Mouse (Mus musculus) kidney, adult 2 months (tissue): Measurements from ENCODE around the gene Gm5728.
"Not testable (repeated sequence)": the region's sequence is repeated elsewhere in the genome, so short reads cannot be mapped to it uniquely, and the experiment has no call there.

Experiments
- CTCF ChIP-seq: fragments of 200-500 bp; conservative IDR thresholded peaks from 2 replicates; pipeline ENCODE4 v1.5.1; 2011; ENCODE audit warnings: low read depth, mild to moderate bottlenecking, control low read depth, low read length, moderate library complexity, mixed read lengths; ENCODE audit not compliant: insufficient read depth, insufficient read length
- POLR2A ChIP-seq: fragments of 200-500 bp; IDR thresholded peaks from one replicate; pipeline ENCODE4 v1.6.1; 2011; ENCODE audit warnings: low read depth, low read length, control low read depth

GRCm38 (mm10) chr7:20417642-20418041 is 42.4 kb upstream of the Gm5728 start, which contains the start of gene Vmn1r100:
- not testable (repeated sequence) for TF ChIP-seq CTCF, POLR2A
